Mouse (Mus musculus): ENCODE measurements around the gene Map3k7. TPM values are rescaled to one million over a fixed set of nuclear protein-coding genes. Genes with fewer than 3 reads are reported as not detected.

Map3k7 gene
- polyA plus RNA-seq, 1 experiment from 2014 or later = 48.2 TPM

- Histone ChIP-seq H3K4me1 (ENCODE audit: control insufficient read depth, insufficient read depth, low read length) (no peaks in the 10 kb centered on the region), H3K36me3 (replicated peaks; ENCODE audit: control insufficient read depth, insufficient read depth, low read depth, low read length) (no peaks in the 10 kb centered on the region), H3K4me3 (ENCODE audit: low read depth, low read length) (no peak overlapping the region), H3K9me3 (replicated peaks; ENCODE audit: control insufficient read depth, low read length) (no peaks in the 10 kb centered on the region), H3K27me3 (ENCODE audit: control insufficient read depth, insufficient read depth, low read length) (no peaks in the 10 kb centered on the region), H3K9ac (replicated peaks; ENCODE audit: low read length) (no peak overlapping the region), H3K4me2 (ENCODE audit: low read depth, low read length) (no peak overlapping the region), H3K27ac (replicated peaks; ENCODE audit: low read depth, low read length) (no peak overlapping the region)
- no peak for ATAC-seq (replicated peaks; ENCODE audit: insufficient number of reproducible peaks, low FRiP score, low TSS enrichment, low read depth)
- no peak for DNase-seq (ENCODE audit: low spot score)
- WGBS = 73% methylated on average over 7 of the region's 7 CpGs
Observed at GRCm38 (mm10) chr4:32056441-32056840, 92.5 kb downstream of the Map3k7 start.

GRCm38 (mm10) chr4:32057102-32057501 lies 93.2 kb downstream of the Map3k7 start:
- peak; percentile 75 for DNase-seq (ENCODE audit: low spot score)
- 43% methylated on average over 5 of the region's 5 CpGs for WGBS
- ATAC-seq (replicated peaks; ENCODE audit: insufficient number of reproducible peaks, low FRiP score, low TSS enrichment, low read depth) = 0 out of 2 replicates have a peak, but pooled peaks have one; percentile 47
- H3K9me3 ChIP-seq (replicated peaks; ENCODE audit: control insufficient read depth, low read length) = no peaks in the 10 kb centered on the region
- H3K4me2 ChIP-seq (ENCODE audit: low read depth, low read length) = no peak overlapping the region
- no peak overlapping the region for H3K9ac ChIP-seq (replicated peaks; ENCODE audit: low read length)
- no peaks in the 10 kb centered on the region for H3K36me3 ChIP-seq (replicated peaks; ENCODE audit: control insufficient read depth, insufficient read depth, low read depth, low read length)
- no peaks in the 10 kb centered on the region for H3K4me1 ChIP-seq (ENCODE audit: control insufficient read depth, insufficient read depth, low read length)
- H3K27ac ChIP-seq (replicated peaks; ENCODE audit: low read depth, low read length) = no peak overlapping the region
- H3K4me3 ChIP-seq (ENCODE audit: low read depth, low read length) = no peak overlapping the region
- no peaks in the 10 kb centered on the region for H3K27me3 ChIP-seq (ENCODE audit: control insufficient read depth, insufficient read depth, low read length)

- H3K4me2 ChIP-seq (ENCODE audit: low read depth, low read length) = no peak overlapping the region
- DNase-seq (ENCODE audit: low spot score) = no peak
- no peak overlapping the region for H3K9ac ChIP-seq (replicated peaks; ENCODE audit: low read length)
- no peaks in the 10 kb centered on the region for H3K4me1 ChIP-seq (ENCODE audit: control insufficient read depth, insufficient read depth, low read length)
- no peak overlapping the region for H3K27ac ChIP-seq (replicated peaks; ENCODE audit: low read depth, low read length)
- no peaks in the 10 kb centered on the region for H3K27me3 ChIP-seq (ENCODE audit: control insufficient read depth, insufficient read depth, low read length)
- H3K36me3 ChIP-seq (replicated peaks; ENCODE audit: control insufficient read depth, insufficient read depth, low read depth, low read length) = no peaks in the 10 kb centered on the region
- no peak overlapping the region for H3K4me3 ChIP-seq (ENCODE audit: low read depth, low read length)
- H3K9me3 ChIP-seq (replicated peaks; ENCODE audit: control insufficient read depth, low read length) = no peaks in the 10 kb centered on the region
- 92% methylated on average over 4 of the region's 4 CpGs for WGBS
- ATAC-seq (replicated peaks; ENCODE audit: insufficient number of reproducible peaks, low FRiP score, low TSS enrichment, low read depth) = no peak
Observed at GRCm38 (mm10) chr4:32060686-32061085, 96.8 kb downstream of the Map3k7 start.

GRCm38 (mm10) chr4:32062381-32063059 lies 98.6 kb downstream of the Map3k7 start:
- Histone ChIP-seq H3K9me3 (replicated peaks; ENCODE audit: control insufficient read depth, low read length) (no peaks in the 10 kb centered on the region), H3K9ac (replicated peaks; ENCODE audit: low read length) (no peak overlapping the region), H3K36me3 (replicated peaks; ENCODE audit: control insufficient read depth, insufficient read depth, low read depth, low read length) (no peaks in the 10 kb centered on the region), H3K27me3 (ENCODE audit: control insufficient read depth, insufficient read depth, low read length) (no peaks in the 10 kb centered on the region), H3K4me2 (ENCODE audit: low read depth, low read length) (no peak overlapping the region), H3K4me1 (ENCODE audit: control insufficient read depth, insufficient read depth, low read length) (no peaks in the 10 kb centered on the region), H3K27ac (replicated peaks; ENCODE audit: low read depth, low read length) (no peak overlapping the region), H3K4me3 (ENCODE audit: low read depth, low read length) (no peak overlapping the region)
- ATAC-seq (replicated peaks; ENCODE audit: insufficient number of reproducible peaks, low FRiP score, low TSS enrichment, low read depth) = no peak
- 79% methylated on average over 4 of the region's 4 CpGs for WGBS
- DNase-seq (ENCODE audit: low spot score) = no peak

- WGBS = 91% methylated on average over 3 of the region's 3 CpGs
- H3K9ac ChIP-seq (replicated peaks; ENCODE audit: low read length) = no peak overlapping the region
- H3K4me3 ChIP-seq (ENCODE audit: low read depth, low read length) = no peak overlapping the region
- ATAC-seq (replicated peaks; ENCODE audit: insufficient number of reproducible peaks, low FRiP score, low TSS enrichment, low read depth) = no peak
- no peak for DNase-seq (ENCODE audit: low spot score)
- H3K4me2 ChIP-seq (ENCODE audit: low read depth, low read length) = no peak overlapping the region
- no peaks in the 10 kb centered on the region for H3K36me3 ChIP-seq (replicated peaks; ENCODE audit: control insufficient read depth, insufficient read depth, low read depth, low read length)
- H3K9me3 ChIP-seq (replicated peaks; ENCODE audit: control insufficient read depth, low read length) = no peaks in the 10 kb centered on the region
- H3K4me1 ChIP-seq (ENCODE audit: control insufficient read depth, insufficient read depth, low read length) = no peaks in the 10 kb centered on the region
- no peaks in the 10 kb centered on the region for H3K27me3 ChIP-seq (ENCODE audit: control insufficient read depth, insufficient read depth, low read length)
- no peak overlapping the region for H3K27ac ChIP-seq (replicated peaks; ENCODE audit: low read depth, low read length)
Observed at GRCm38 (mm10) chr4:32063291-32063690, 99.4 kb downstream of the Map3k7 start.

Data from embryonic facial prominence, embryonic 11.5 days (tissue).